Comparison of ENCODE assay signal across 8 mouse cellular contexts in genomic region chr9:8133586-8134115, GRCm38 (mm10). TPM values are rescaled to one million over a fixed set of nuclear protein-coding genes. Genes with fewer than 3 reads are reported as not detected.
DNase-seq lines count a peak whose midpoint lies in the region; ATAC-seq and TF ChIP-seq lines count a peak whose summit lies in the region.

No protein-coding gene starts in this region.

- H3K27ac ChIP-seq in heart, embryonic 13.5 days (replicated peaks) = no peak overlapping the region
- no peak overlapping the region for H3K27ac ChIP-seq in forebrain, embryonic 12.5 days
- no peak overlapping the region for H3K27ac ChIP-seq in liver, embryonic 11.5 days (ENCODE audit: low read depth, low read length)
- no peak overlapping the region for H3K27ac ChIP-seq in stomach, postnatal 0 days (replicated peaks)

- TF ChIP-seq CTCF in G1E (IDR thresholded peaks at IDR 0.05; ENCODE audit: low read depth, low read length) = no peak
- no peak for TF ChIP-seq CTCF in stomach, postnatal 0 days (IDR thresholded peaks at IDR 0.05; ENCODE audit: low read depth)

- intact Hi-C loops in heart, postnatal 14 days (cut with DNase I) = loop anchor here (10.0 kb wide), 1 partner anchor 129 kb away; the partner anchor contains the start of gene Yap1

- 3% methylated on average over 22 of the region's 22 CpGs for WGBS in heart, embryonic 13.5 days
- WGBS in forebrain, embryonic 12.5 days = 4% methylated on average over 21 of the region's 22 CpGs
- WGBS in liver, embryonic 11.5 days = 3% methylated on average over 22 of the region's 22 CpGs
- WGBS in stomach, postnatal 0 days = 2% methylated on average over 22 of the region's 22 CpGs

- TF ChIP-seq EP300 in stomach, postnatal 0 days (optimal IDR thresholded peaks at IDR 0.05) = no peak

- H3K36me3 ChIP-seq in heart, embryonic 13.5 days = no peaks in the 10 kb centered on the region
- H3K36me3 ChIP-seq in G1E (replicated peaks) = no peaks in the 10 kb centered on the region
- no peaks in the 10 kb centered on the region for H3K36me3 ChIP-seq in forebrain, embryonic 12.5 days (replicated peaks)
- H3K36me3 ChIP-seq in liver, embryonic 11.5 days (ENCODE audit: control insufficient read depth, insufficient read depth, low read length) = no peaks in the 10 kb centered on the region
- no peaks in the 10 kb centered on the region for H3K36me3 ChIP-seq in stomach, postnatal 0 days (ENCODE audit: control insufficient read depth, insufficient read depth, low read length)

- DNase-seq in heart, postnatal 14 days = no peak
- DNase-seq in G1E (ENCODE audit: low spot score) = no peak
- no peak for DNase-seq in liver, embryonic 11.5 days (ENCODE audit: low spot score)
- no peak for DNase-seq in stomach, postnatal 0 days (ENCODE audit: low spot score)
- no peak for DNase-seq in left cerebral cortex, adult 8-10 months (ENCODE audit: low spot score in 2 of 2)
- no peak for DNase-seq in adrenal gland, postnatal 36 days

- no peaks in the 10 kb centered on the region; the same call in 1 of the 2 replicates for H3K27me3 ChIP-seq in heart, embryonic 13.5 days (replicated peaks)
- no peaks in the 10 kb centered on the region; the same call in 1 of the 2 replicates for H3K27me3 ChIP-seq in G1E (ENCODE audit: insufficient read depth, low read length)
- H3K27me3 ChIP-seq in forebrain, embryonic 12.5 days = no peaks in the 10 kb centered on the region
- peaks cover 4% of the 10 kb centered on the region; the same call in 1 of the 2 replicates for H3K27me3 ChIP-seq in liver, embryonic 11.5 days (replicated peaks; ENCODE audit: control insufficient read depth, insufficient read depth, low read length)
- no peaks in the 10 kb centered on the region for H3K27me3 ChIP-seq in stomach, postnatal 0 days (ENCODE audit: control insufficient read depth, insufficient read depth, low read length)

- H3K4me3 ChIP-seq in heart, embryonic 13.5 days = peak overlapping the region; percentile 87
- peak overlapping the region; percentile 86 for H3K4me3 ChIP-seq in G1E (ENCODE audit: low read depth, low read length)
- peak overlapping the region; percentile 86 for H3K4me3 ChIP-seq in forebrain, embryonic 12.5 days (replicated peaks)
- H3K4me3 ChIP-seq in liver, embryonic 11.5 days (ENCODE audit: low read depth, low read length) = peak overlapping the region; percentile 82
- H3K4me3 ChIP-seq in stomach, postnatal 0 days (ENCODE audit: low read depth, low read length) = peak overlapping the region; percentile 75

- H3K4me2 ChIP-seq in heart, embryonic 13.5 days = peak overlapping the region; percentile 87
- peak overlapping the region; percentile 63 for H3K4me2 ChIP-seq in forebrain, embryonic 12.5 days
- peak overlapping the region; percentile 89 for H3K4me2 ChIP-seq in liver, embryonic 11.5 days
- peak overlapping the region; percentile 84 for H3K4me2 ChIP-seq in stomach, postnatal 0 days (replicated peaks; ENCODE audit: low read depth)

- H3K9ac ChIP-seq in heart, embryonic 13.5 days = peak overlapping the region; percentile 80
- H3K9ac ChIP-seq in forebrain, embryonic 12.5 days = peak overlapping the region; percentile 62
- peak overlapping the region; percentile 60 for H3K9ac ChIP-seq in liver, embryonic 11.5 days (ENCODE audit: low read depth, low read length)
- H3K9ac ChIP-seq in stomach, postnatal 0 days (ENCODE audit: low read length) = peak overlapping the region; percentile 59

- H3K4me1 ChIP-seq in heart, embryonic 13.5 days = peaks cover 7% of the 10 kb centered on the region; the same call in 1 of the 2 replicates
- H3K4me1 ChIP-seq in G1E (ENCODE audit: insufficient read depth, low read depth, low read length) = peaks cover 16% of the 10 kb centered on the region
- peaks cover 3% of the 10 kb centered on the region; the same call in 1 of the 2 replicates for H3K4me1 ChIP-seq in forebrain, embryonic 12.5 days
- peaks cover 5% of the 10 kb centered on the region for H3K4me1 ChIP-seq in liver, embryonic 11.5 days (replicated peaks; ENCODE audit: control insufficient read depth, insufficient read depth, low read length)
- no peaks in the 10 kb centered on the region for H3K4me1 ChIP-seq in stomach, postnatal 0 days (replicated peaks; ENCODE audit: control insufficient read depth, insufficient read depth)

- H3K9me3 ChIP-seq in heart, embryonic 13.5 days = no peaks in the 10 kb centered on the region
- H3K9me3 ChIP-seq in G1E (replicated peaks) = no peaks in the 10 kb centered on the region
- no peaks in the 10 kb centered on the region for H3K9me3 ChIP-seq in forebrain, embryonic 12.5 days
- H3K9me3 ChIP-seq in liver, embryonic 11.5 days (ENCODE audit: control insufficient read depth, low read length) = no peaks in the 10 kb centered on the region; the same call in 1 of the 2 replicates
- H3K9me3 ChIP-seq in stomach, postnatal 0 days (ENCODE audit: control insufficient read depth, low read length) = no peaks in the 10 kb centered on the region

- ATAC-seq in heart, embryonic 13.5 days (ENCODE audit: extremely low read depth, insufficient number of reproducible peaks, low FRiP score, low TSS enrichment) = no peak
- no peak for ATAC-seq in G1E (ENCODE audit: extremely low read depth, insufficient number of reproducible peaks, low FRiP score, poor library complexity, severe bottlenecking)
- no peak; the same call in 1 of the 2 replicates for ATAC-seq in forebrain, embryonic 12.5 days (ENCODE audit: low FRiP score)
- ATAC-seq in liver, embryonic 11.5 days (replicated peaks; ENCODE audit: low FRiP score) = no peak; the same call in 1 of the 2 replicates
- peak; percentile 35; the same call in 1 of the 2 replicates for ATAC-seq in stomach, postnatal 0 days (ENCODE audit: low FRiP score, low TSS enrichment)

RNA-seq across cellular contexts. Expression of gene Cep126, which starts 0.4 kb away (rescaled TPM):
- polyA plus RNA-seq in heart, embryonic 13.5 days (2015; fragmentation: Nextera tagmentation; extraction: Ambion mirVana) = 1.7 and 1.8 TPM in 2 replicates
- 1 to 10 TPM; 3.0 to 3.4 TPM for total RNA-seq in heart, postnatal 14 days (2021)
- total RNA-seq in G1E (2014; fragmentation: Nextera tagmentation) (not detected in 2 replicates), G1E (2017) (0.17 and 0.27 TPM in 2 replicates)
- polyA plus RNA-seq in G1E (2012) = 0.04 and 0.05 TPM in 2 replicates
- 3.2 and 4.6 TPM in 2 replicates for polyA plus RNA-seq in forebrain, embryonic 12.5 days (2016; fragmentation: Nextera tagmentation; extraction: Ambion mirVana)
- polyA plus RNA-seq in liver, embryonic 11.5 days (2014; fragmentation: Nextera tagmentation; extraction: Ambion mirVana) = 0.99 and 1.4 TPM in 2 replicates
- 0.49 and 0.57 TPM in 2 replicates for polyA plus RNA-seq in stomach, postnatal 0 days (2015; fragmentation: Nextera tagmentation; extraction: Ambion mirVana)
- 10 to 100 TPM; 20.5 to 25.2 (median 21.9) TPM for total RNA-seq in left cerebral cortex, adult 8-10 months (2022)
- 10 to 100 TPM; 10.6 to 11.8 TPM for total RNA-seq in adrenal gland, postnatal 36 days (2021)
